Mouse (Mus musculus) heart, adult 2 months (tissue): ENCODE measurements around the gene Gnpat.

Experiments used
- CTCF ChIP-seq: fragments of 200-600 bp; IDR thresholded peaks from 2 replicates; pipeline ENCODE4 v1.8.1; 2022; ENCODE audit warnings: antibody characterized with exemption, mild to moderate bottlenecking, moderate library complexity
- EP300 ChIP-seq: fragments of 200-500 bp; IDR thresholded peaks from 2 replicates; pipeline ENCODE4 v1.6.1; 2011; ENCODE audit warnings: low read depth, low read length, control low read depth; ENCODE audit not compliant: insufficient read depth
- POLR2A ChIP-seq: fragments of 200-500 bp; IDR thresholded peaks from 2 replicates; pipeline ENCODE4 v1.6.1; 2011; ENCODE audit warnings: mild to moderate bottlenecking, low read depth, low read length, control low read depth; ENCODE audit not compliant: insufficient read depth

DNA sequence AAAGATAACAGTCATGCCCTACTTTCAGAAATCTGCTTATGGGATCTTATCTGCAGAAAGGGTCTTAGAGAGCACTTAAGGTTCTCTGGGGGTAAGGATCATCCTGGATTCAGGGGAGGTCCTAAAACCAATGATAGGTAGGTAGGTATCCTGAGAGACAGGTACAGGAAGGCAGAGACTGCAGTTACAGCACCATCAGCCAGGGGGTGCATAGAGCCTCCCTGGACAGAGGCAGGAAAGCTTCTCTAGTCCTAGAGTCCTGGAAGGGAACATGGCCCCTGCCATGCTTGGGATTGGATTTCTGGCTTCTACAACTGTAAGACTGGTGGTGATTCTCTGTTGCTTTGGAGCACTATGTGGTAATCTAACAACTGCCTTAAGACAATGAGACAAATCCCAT, 3.4 kb upstream of the Gnpat start:
- TF ChIP-seq EP300: 0 out of 2 replicates have a peak, but pooled peaks have one; percentile 24
- no peak for TF ChIP-seq POLR2A
- peak; percentile 69 for TF ChIP-seq CTCF
